Mouse (Mus musculus): ENCODE measurements around the gene Gdf9. TPM values are rescaled to one million over a fixed set of nuclear protein-coding genes. Genes with fewer than 3 reads are reported as not detected.
"Not testable (repeated sequence)": the region's sequence is repeated elsewhere in the genome, so short reads cannot be mapped to it uniquely, and the experiment has no call there.

Gdf9 gene
- polyA plus RNA-seq, 1 experiment from 2014 or later: 5.6 TPM

GRCm38 (mm10) chr11:53418048-53418447 is 12.8 kb upstream of the Gdf9 start:
- Histone ChIP-seq H3K27ac (ENCODE audit: low read depth, low read length) (peak overlapping the region; percentile 82), H3K9ac (ENCODE audit: low read depth, low read length) (no peak overlapping the region), H3K9me3 (ENCODE audit: control insufficient read depth) (no peaks in the 10 kb centered on the region), H3K36me3 (ENCODE audit: control insufficient read depth, insufficient read depth) (peaks cover 34% of the 10 kb centered on the region), H3K27me3 (replicated peaks; ENCODE audit: control insufficient read depth, insufficient read depth, low read length) (no peaks in the 10 kb centered on the region), H3K4me2 (replicated peaks; ENCODE audit: low read depth) (no peak overlapping the region), H3K4me3 (ENCODE audit: low read depth, low read length) (no peak overlapping the region), H3K4me1 (replicated peaks; ENCODE audit: control insufficient read depth, insufficient read depth, low read length) (no peaks in the 10 kb centered on the region; the same call in 1 of the 2 replicates)
- no peak for TF ChIP-seq CTCF (IDR thresholded peaks at IDR 0.05; ENCODE audit: low read depth)
- peak; percentile 85 for ATAC-seq

GRCm38 (mm10) chr11:53423036-53423435 is 7.8 kb upstream of the Gdf9 start, which contains the start of gene Leap2:
Gene Leap2, minus strand, starts transcription at chr11:53423170.
- TF ChIP-seq CTCF (IDR thresholded peaks at IDR 0.05; ENCODE audit: low read depth): peak; percentile 63
- no peaks in the 10 kb centered on the region for H3K9me3 ChIP-seq (ENCODE audit: control insufficient read depth)
- H3K4me1 ChIP-seq (replicated peaks; ENCODE audit: control insufficient read depth, insufficient read depth, low read length): peaks cover 4% of the 10 kb centered on the region; the same call in 1 of the 2 replicates
- H3K4me2 ChIP-seq (replicated peaks; ENCODE audit: low read depth): peak within 1 kb of the TSS; percentile 49
- no peaks in the 10 kb centered on the region for H3K27me3 ChIP-seq (replicated peaks; ENCODE audit: control insufficient read depth, insufficient read depth, low read length)
- peak; percentile 87 for ATAC-seq
- peak within 1 kb of the TSS; percentile 27 for H3K4me3 ChIP-seq (ENCODE audit: low read depth, low read length)
- H3K36me3 ChIP-seq (ENCODE audit: control insufficient read depth, insufficient read depth): peaks cover 14% of the 10 kb centered on the region
- H3K9ac ChIP-seq (ENCODE audit: low read depth, low read length): peak within 1 kb of the TSS; percentile 53
- H3K27ac ChIP-seq (ENCODE audit: low read depth, low read length): peak within 1 kb of the TSS; percentile 68
- 32% methylated on average over 4 of the region's 4 CpGs for WGBS

- H3K4me2 ChIP-seq (replicated peaks; ENCODE audit: low read depth): no peak overlapping the region
- 65% methylated on average over 2 of the region's 2 CpGs for WGBS
- H3K9ac ChIP-seq (ENCODE audit: low read depth, low read length): no peak overlapping the region
- H3K27me3 ChIP-seq (replicated peaks; ENCODE audit: control insufficient read depth, insufficient read depth, low read length): no peaks in the 10 kb centered on the region
- ATAC-seq: no peak
- no peaks in the 10 kb centered on the region for H3K9me3 ChIP-seq (ENCODE audit: control insufficient read depth)
- peaks cover 4% of the 10 kb centered on the region; the same call in 1 of the 2 replicates for H3K4me1 ChIP-seq (replicated peaks; ENCODE audit: control insufficient read depth, insufficient read depth, low read length)
- H3K27ac ChIP-seq (ENCODE audit: low read depth, low read length): peak overlapping the region; percentile 73
- no peak for TF ChIP-seq CTCF (IDR thresholded peaks at IDR 0.05; ENCODE audit: low read depth)
- H3K36me3 ChIP-seq (ENCODE audit: control insufficient read depth, insufficient read depth): peaks cover 21% of the 10 kb centered on the region
- H3K4me3 ChIP-seq (ENCODE audit: low read depth, low read length): no peak overlapping the region
These were observed 6.0 kb upstream of the Gdf9 start for GRCm38 (mm10) chr11:53424826-53425225.

GRCm38 (mm10) chr11:53425251-53425650 is 5.6 kb upstream of the Gdf9 start:
- H3K9ac ChIP-seq (ENCODE audit: low read depth, low read length): no peak overlapping the region
- TF ChIP-seq CTCF (IDR thresholded peaks at IDR 0.05; ENCODE audit: low read depth): no peak
- no peaks in the 10 kb centered on the region for H3K9me3 ChIP-seq (ENCODE audit: control insufficient read depth)
- no peak overlapping the region for H3K4me2 ChIP-seq (replicated peaks; ENCODE audit: low read depth)
- H3K36me3 ChIP-seq (ENCODE audit: control insufficient read depth, insufficient read depth): peaks cover 20% of the 10 kb centered on the region
- H3K27ac ChIP-seq (ENCODE audit: low read depth, low read length): peak overlapping the region; percentile 73
- 57% methylated on average over 3 of the region's 3 CpGs for WGBS
- peaks cover 4% of the 10 kb centered on the region; the same call in 1 of the 2 replicates for H3K4me1 ChIP-seq (replicated peaks; ENCODE audit: control insufficient read depth, insufficient read depth, low read length)
- no peak overlapping the region for H3K4me3 ChIP-seq (ENCODE audit: low read depth, low read length)
- no peak for ATAC-seq
- H3K27me3 ChIP-seq (replicated peaks; ENCODE audit: control insufficient read depth, insufficient read depth, low read length): no peaks in the 10 kb centered on the region

- no peak overlapping the region for H3K9ac ChIP-seq (ENCODE audit: low read depth, low read length)
- ATAC-seq: no peak; the same call in 1 of the 2 replicates
- H3K36me3 ChIP-seq (ENCODE audit: control insufficient read depth, insufficient read depth): peaks cover 18% of the 10 kb centered on the region
- WGBS: 57% methylated on average over 6 of the region's 6 CpGs
- no peaks in the 10 kb centered on the region for H3K9me3 ChIP-seq (ENCODE audit: control insufficient read depth)
- H3K4me1 ChIP-seq (replicated peaks; ENCODE audit: control insufficient read depth, insufficient read depth, low read length): peaks cover 4% of the 10 kb centered on the region; the same call in 1 of the 2 replicates
- H3K27me3 ChIP-seq (replicated peaks; ENCODE audit: control insufficient read depth, insufficient read depth, low read length): no peaks in the 10 kb centered on the region
- H3K4me3 ChIP-seq (ENCODE audit: low read depth, low read length): no peak overlapping the region
- peak overlapping the region; percentile 73 for H3K27ac ChIP-seq (ENCODE audit: low read depth, low read length)
- TF ChIP-seq CTCF (IDR thresholded peaks at IDR 0.05; ENCODE audit: low read depth): no peak
- no peak overlapping the region for H3K4me2 ChIP-seq (replicated peaks; ENCODE audit: low read depth)
These were observed 5.0 kb upstream of the Gdf9 start for GRCm38 (mm10) chr11:53425711-53426255.

GRCm38 (mm10) chr11:53426914-53427313 is 3.9 kb upstream of the Gdf9 start:
- H3K4me1 ChIP-seq (replicated peaks; ENCODE audit: control insufficient read depth, insufficient read depth, low read length); H3K9me3 ChIP-seq (ENCODE audit: control insufficient read depth); H3K4me2 ChIP-seq (replicated peaks; ENCODE audit: low read depth); H3K27me3 ChIP-seq (replicated peaks; ENCODE audit: control insufficient read depth, insufficient read depth, low read length); ATAC-seq; H3K9ac ChIP-seq (ENCODE audit: low read depth, low read length); H3K4me3 ChIP-seq (ENCODE audit: low read depth, low read length): not testable (repeated sequence)
- Histone ChIP-seq H3K27ac (ENCODE audit: low read depth, low read length) (0 out of 2 replicates have a peak overlapping the region, but pooled peaks have one; percentile 95), H3K36me3 (ENCODE audit: control insufficient read depth, insufficient read depth) (peaks cover 18% of the 10 kb centered on the region)
- 79% methylated on average over 3 of the region's 3 CpGs for whole genome bisulfite sequencing
